Mouse (Mus musculus): ENCODE data around the gene Plekhg2.

The Plekhg2 gene

DNA sequence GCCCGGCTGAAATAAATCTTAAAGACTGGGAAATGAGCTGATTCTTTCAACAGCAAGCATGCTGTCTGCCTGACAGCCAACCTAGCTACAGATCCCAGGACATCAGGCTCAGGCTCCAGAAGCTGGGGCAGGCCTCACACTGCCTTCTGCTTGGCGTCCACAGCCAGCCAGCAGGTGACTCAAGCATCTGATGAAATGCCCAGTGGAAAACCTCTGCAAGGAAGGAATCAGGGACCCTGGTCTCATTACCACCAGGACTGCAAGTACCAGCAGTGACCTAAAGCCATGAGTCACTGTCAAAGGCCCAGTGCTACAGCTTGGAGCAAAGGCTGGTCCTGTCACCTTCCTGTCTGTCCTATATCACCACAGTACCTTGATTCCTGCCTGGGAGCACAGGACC is 36.9 kb downstream of the Plekhg2 start:
- DNase-seq (ENCODE audit: low read depth, low spot score): no peak

- no peak for DNase-seq (ENCODE audit: low read depth, low spot score)
Observed at GRCm38 (mm10) chr7:28334534-28334933, 37.9 kb downstream of the Plekhg2 start.

- no peak for DNase-seq (ENCODE audit: low read depth, low spot score)
Observed at GRCm38 (mm10) chr7:28328260-28328659, 44.1 kb downstream of the Plekhg2 start.

GRCm38 (mm10) chr7:28326457-28326856 is 45.9 kb downstream of the Plekhg2 start:
- DNase-seq (ENCODE audit: low read depth, low spot score): no peak

DNA sequence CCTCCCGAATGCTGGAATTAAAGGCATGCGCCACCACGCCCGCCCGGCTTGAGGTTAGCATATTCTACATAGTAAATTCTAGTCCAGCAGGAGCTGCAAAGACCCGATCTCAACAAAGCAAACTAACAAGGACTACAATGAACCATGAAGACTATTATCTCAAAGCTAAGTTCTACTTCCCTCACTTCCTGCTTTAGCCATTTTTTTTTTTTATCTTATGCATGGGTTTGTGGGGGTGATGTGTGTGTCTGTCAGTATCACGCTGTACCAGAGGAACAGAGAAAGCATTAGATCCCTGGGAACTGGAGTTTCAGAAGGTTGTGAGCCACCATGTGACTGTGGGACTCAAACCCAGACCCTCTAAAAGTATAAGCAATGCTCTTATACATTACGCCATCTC is 47.1 kb downstream of the Plekhg2 start:
- DNase-seq (ENCODE audit: low read depth, low spot score): no peak

DNA sequence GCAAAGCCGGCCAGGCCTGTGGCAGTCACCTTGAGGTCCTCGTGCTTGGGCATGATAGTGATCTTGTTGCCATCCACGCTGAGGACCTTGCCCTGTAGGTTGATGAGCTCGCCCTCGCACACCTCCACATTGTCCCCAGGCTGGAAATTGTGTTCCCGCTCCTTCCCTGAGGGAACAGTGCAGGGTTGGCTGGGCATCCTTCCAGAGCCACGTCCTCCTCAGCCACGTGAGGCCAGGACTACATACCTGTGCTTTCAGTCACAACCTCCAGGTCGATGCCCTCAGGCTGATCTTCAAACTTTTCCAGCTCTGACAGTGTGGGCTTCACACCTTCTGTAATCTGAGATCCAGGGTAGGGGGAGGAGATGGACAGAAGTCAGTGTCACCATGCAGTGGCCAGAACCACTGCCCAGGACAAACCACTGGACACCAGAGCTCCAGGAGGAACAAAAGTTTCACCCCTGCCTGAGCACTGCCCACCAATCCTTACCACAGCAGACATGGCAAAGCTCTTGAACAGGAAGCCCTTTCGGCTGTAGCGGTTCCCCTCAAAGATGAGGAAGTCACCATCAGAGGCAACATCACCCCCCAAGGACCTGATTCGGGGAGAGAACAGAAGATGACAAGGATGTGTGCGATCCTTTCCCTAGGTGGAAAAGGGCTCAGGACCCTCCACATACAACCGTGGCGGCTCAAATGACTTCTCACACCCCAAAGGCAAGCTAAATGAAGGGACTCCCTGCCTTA is 50.3 kb downstream of the Plekhg2 start:
- no peak for DNase-seq (ENCODE audit: low read depth, low spot score)

DNA sequence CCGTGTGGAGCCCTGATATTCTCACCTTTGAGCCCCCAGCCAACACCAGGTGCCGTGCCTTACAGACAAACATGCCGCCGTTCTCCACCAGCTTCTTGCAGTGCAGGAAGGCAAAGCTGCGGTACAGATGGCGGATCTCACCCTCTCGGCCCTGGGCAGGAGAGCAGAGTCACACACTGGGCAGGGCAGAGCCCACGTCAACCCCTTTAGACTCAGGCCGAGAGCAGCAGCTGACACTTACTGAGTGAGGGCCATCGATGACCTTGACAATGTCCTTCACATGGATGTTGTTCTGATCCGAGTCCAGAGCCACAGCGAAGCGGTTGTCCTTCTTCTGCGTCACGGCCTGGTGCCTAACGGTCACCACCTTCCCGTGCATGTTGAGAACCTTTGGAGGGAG is 53.7 kb downstream of the Plekhg2 start:
- DNase-seq (ENCODE audit: low read depth, low spot score): no peak

GRCm38 (mm10) chr7:28318036-28318435 is 54.4 kb downstream of the Plekhg2 start:
- no peak for DNase-seq (ENCODE audit: low read depth, low spot score)

- peak; percentile 94 for DNase-seq (ENCODE audit: low read depth, low spot score)
Observed at GRCm38 (mm10) chr7:28311926-28312543, 60.4 kb downstream of the Plekhg2 start, which contains the start of gene Timm50. Timm50 (minus strand) TSS chr7:28312072.

DNA sequence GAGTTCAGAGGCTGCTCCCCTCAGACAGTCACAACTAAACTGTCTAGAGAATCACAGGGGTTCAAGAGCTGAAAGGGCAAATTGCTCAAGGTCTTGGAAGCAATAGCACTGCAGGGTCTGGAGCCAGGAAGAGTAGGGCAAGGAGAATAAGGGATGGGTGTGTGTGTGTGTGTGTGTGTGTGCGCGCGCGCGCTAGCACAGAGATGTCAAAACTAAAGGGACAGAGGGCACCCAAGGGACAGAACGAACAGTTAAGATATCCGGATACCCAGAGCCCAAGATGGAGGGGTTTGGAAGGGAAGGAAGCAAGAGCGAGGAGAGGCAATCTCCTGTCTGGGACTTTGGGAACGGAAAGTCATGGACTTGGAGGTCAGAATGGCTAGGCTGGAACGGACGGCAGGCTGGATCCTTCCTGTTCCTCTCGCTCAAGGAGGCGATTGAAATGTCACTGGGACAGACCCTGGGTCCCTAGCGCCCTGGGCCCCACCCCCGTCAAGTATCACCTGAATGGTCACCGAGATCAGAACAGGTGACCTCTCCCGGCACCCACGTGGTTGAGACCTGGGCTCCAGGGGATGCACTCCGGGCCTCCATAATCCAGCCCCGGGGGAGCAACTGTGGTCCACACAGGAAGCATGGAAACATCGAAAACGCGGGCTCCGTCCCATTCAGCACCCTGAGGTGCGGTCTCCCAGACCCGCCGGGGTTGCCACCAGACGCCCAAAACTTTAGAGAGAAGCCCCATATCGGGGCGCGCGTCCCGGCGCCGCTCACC is 61.1 kb downstream of the Plekhg2 start:
- DNase-seq (ENCODE audit: low read depth, low spot score): peak; percentile 15

DNA sequence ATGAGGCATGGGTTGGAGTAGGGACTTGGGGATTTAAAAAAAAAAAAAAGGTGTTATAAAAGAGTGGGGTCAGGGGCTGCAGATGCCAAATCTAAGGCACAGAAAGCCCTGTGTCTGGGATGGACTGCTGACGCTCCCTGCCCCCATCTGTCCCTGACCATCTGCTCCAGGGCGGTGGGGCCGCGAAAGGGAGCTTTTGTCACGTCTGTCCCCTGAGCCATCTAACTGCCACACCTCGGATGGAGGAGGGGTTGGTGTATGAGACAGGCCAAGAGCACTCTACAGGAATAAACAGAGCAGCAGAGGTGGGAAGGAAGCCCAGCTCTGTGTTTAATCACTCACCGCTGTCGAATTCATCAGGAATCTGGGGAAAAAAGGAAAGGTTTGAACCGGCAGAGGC is 62.7 kb downstream of the Plekhg2 start:
- DNase-seq (ENCODE audit: low read depth, low spot score): no peak

Measured in skeletal muscle tissue, adult 2 months (tissue).